Mouse (Mus musculus) thymus, postnatal 25 days (tissue): ENCODE data around the gene Sytl3.
A peak's percentile ranks its signal among the peaks of the same experiment; 100 is the strongest.
"Not testable (repeated sequence)": the region's sequence is repeated elsewhere in the genome, so short reads cannot be mapped to it uniquely, and the experiment has no call there.

ENCODE experiments used
- DNase-seq: peaks from one replicate; pipeline ENCODE4 v3.0.0; 2022

The Sytl3 gene

GRCm38 (mm10) chr17:6658801-6659200 is at the start of gene Sytl3:
TSS of gene Sytl3 (plus strand) at chr17:6659093.
- peak; percentile 82 for DNase-seq

GRCm38 (mm10) chr17:6613524-6613923 is 45.4 kb upstream of the Sytl3 start:
- DNase-seq: not testable (repeated sequence)

GRCm38 (mm10) chr17:6614316-6614715 is 44.6 kb upstream of the Sytl3 start:
- not testable (repeated sequence) for DNase-seq

GRCm38 (mm10) chr17:6616731-6617130 is 42.2 kb upstream of the Sytl3 start:
- not testable (repeated sequence) for DNase-seq

GRCm38 (mm10) chr17:6617689-6618400 is 41.0 kb upstream of the Sytl3 start:
- not testable (repeated sequence) for DNase-seq

GRCm38 (mm10) chr17:6619271-6619670 is 39.6 kb upstream of the Sytl3 start:
- not testable (repeated sequence) for DNase-seq

- not testable (repeated sequence) for DNase-seq
These were observed 38.9 kb upstream of the Sytl3 start for GRCm38 (mm10) chr17:6620035-6620434.

- not testable (repeated sequence) for DNase-seq
These were observed 38.0 kb upstream of the Sytl3 start for GRCm38 (mm10) chr17:6620730-6621451.

- DNase-seq: not testable (repeated sequence)
These were observed 36.9 kb upstream of the Sytl3 start for GRCm38 (mm10) chr17:6621976-6622375.

- not testable (repeated sequence) for DNase-seq
These were observed 33.9 kb upstream of the Sytl3 start for GRCm38 (mm10) chr17:6624926-6625558.

GRCm38 (mm10) chr17:6630398-6630797 is 28.5 kb upstream of the Sytl3 start:
- not testable (repeated sequence) for DNase-seq

GRCm38 (mm10) chr17:6632850-6633249 is 26.0 kb upstream of the Sytl3 start:
- DNase-seq: not testable (repeated sequence)

- not testable (repeated sequence) for DNase-seq
These were observed 23.1 kb upstream of the Sytl3 start for GRCm38 (mm10) chr17:6635781-6636180.

GRCm38 (mm10) chr17:6636861-6637260 is 22.0 kb upstream of the Sytl3 start:
- no peak for DNase-seq

GRCm38 (mm10) chr17:6637434-6637833 is 21.5 kb upstream of the Sytl3 start:
- DNase-seq: not testable (repeated sequence)

- not testable (repeated sequence) for DNase-seq
These were observed 20.4 kb upstream of the Sytl3 start for GRCm38 (mm10) chr17:6638444-6638843.

GRCm38 (mm10) chr17:6639486-6639885 is 19.4 kb upstream of the Sytl3 start:
- DNase-seq: not testable (repeated sequence)

- not testable (repeated sequence) for DNase-seq
These were observed 18.8 kb upstream of the Sytl3 start for GRCm38 (mm10) chr17:6640044-6640637.

GRCm38 (mm10) chr17:6640771-6641429 is 18.0 kb upstream of the Sytl3 start:
- not testable (repeated sequence) for DNase-seq

GRCm38 (mm10) chr17:6644210-6644609 is 14.7 kb upstream of the Sytl3 start:
- not testable (repeated sequence) for DNase-seq

- DNase-seq: not testable (repeated sequence)
These were observed 14.2 kb upstream of the Sytl3 start for GRCm38 (mm10) chr17:6644673-6645072.

- not testable (repeated sequence) for DNase-seq
These were observed 13.2 kb upstream of the Sytl3 start for GRCm38 (mm10) chr17:6645668-6646067.
